Mouse (Mus musculus) thymus, adult 2 months (tissue): ENCODE data around the gene Nanos3. TPM values are rescaled to one million over a fixed set of nuclear protein-coding genes. Genes with fewer than 3 reads are reported as not detected.

Experiments
- DNase-seq: peaks from one replicate; pipeline ENCODE4 v3.0.0; 2021
- H3K27ac ChIP-seq: fragments of 200-500 bp; 2 replicates; pipeline ENCODE4 v1.5.1; 2012; ENCODE audit warnings: low read length, control low read depth; ENCODE audit not compliant: control insufficient read depth, insufficient read depth
- H3K27me3 ChIP-seq: fragments of 200-500 bp; 2 replicates; pipeline ENCODE4 v1.6.1; 2012; ENCODE audit warnings: mild to moderate bottlenecking, low read length, moderate library complexity, mixed read lengths; ENCODE audit not compliant: control insufficient read depth, insufficient read depth
- H3K36me3 ChIP-seq: fragments of 200-500 bp; 2 replicates; pipeline ENCODE4 v1.6.1; 2012; ENCODE audit warnings: mild to moderate bottlenecking, low read length, moderate library complexity; ENCODE audit not compliant: control insufficient read depth, insufficient read depth
- H3K4me1 ChIP-seq: fragments of 200-500 bp; replicated peaks from 2 replicates; pipeline ENCODE4 v1.6.1; 2012; ENCODE audit warnings: low read length; ENCODE audit not compliant: control insufficient read depth, insufficient read depth
- H3K4me3 ChIP-seq: fragments of 200-500 bp; 2 replicates; pipeline ENCODE4 v1.5.1; 2012; ENCODE audit warnings: mild to moderate bottlenecking, low read length, control low read depth, moderate library complexity; ENCODE audit not compliant: control insufficient read depth, insufficient read depth
- CTCF ChIP-seq: fragments of 200-500 bp; IDR thresholded peaks from 2 replicates; pipeline ENCODE4 v1.5.1; 2012; ENCODE audit warnings: mild to moderate bottlenecking, control low read depth, low read length, moderate library complexity, borderline replicate concordance; ENCODE audit not compliant: control insufficient read depth, poor library complexity, insufficient read depth; ENCODE audit errors: extremely low read depth
- POLR2A ChIP-seq: fragments of 200-500 bp; IDR thresholded peaks from 2 replicates; pipeline ENCODE4 v1.6.1; 2012; ENCODE audit warnings: mild to moderate bottlenecking, low read length, control low read depth, moderate library complexity; ENCODE audit not compliant: control insufficient read depth, poor library complexity, insufficient read depth; ENCODE audit errors: extremely low read depth
- WGBS: fragments of 180-500 bp; shearing (Covaris S2); methylation state at CpG from one replicate; pipeline ENCODE4 v1.1.7; 2018; 5-methylcytosine and 5-hydroxymethylcytosine counted together
- polyA plus RNA-seq: library from polyadenylated mRNA; depleted of rRNA; stranded (reverse); fragments of >200 nt; gene quantifications from 2 replicates; pipeline ENCODE4 v1.2.3, GENCODE M21; 2012; rRNA removed

The Nanos3 gene
- polyA plus RNA-seq, 1 experiment, result 8.5 TPM

DNA sequence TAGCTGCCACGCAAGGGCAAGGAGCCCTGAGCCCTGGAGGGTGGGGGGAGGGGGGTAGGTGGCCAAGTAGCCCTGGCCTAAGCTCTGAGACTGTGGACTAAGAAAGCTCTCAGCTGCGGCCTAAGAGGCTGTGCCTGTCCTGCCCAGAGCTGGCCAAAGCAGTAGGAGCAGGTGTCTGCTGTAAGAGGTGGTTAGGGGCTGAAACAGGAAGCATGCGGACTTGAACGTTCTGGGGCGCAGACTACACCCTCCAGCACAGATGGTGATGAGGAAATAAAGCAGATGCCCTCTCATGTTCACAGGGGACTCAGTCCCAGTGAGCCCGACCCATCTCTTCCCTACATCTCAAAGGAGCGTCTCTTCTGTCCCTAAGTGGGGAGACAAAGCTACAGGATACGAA, 52.8 kb downstream of the Nanos3 start:
- Histone ChIP-seq H3K4me1 (peaks cover 34% of the 10 kb centered on the region), H3K4me3 (no peak overlapping the region), H3K27ac (peak overlapping the region; percentile 16; the same call in 1 of the 2 replicates), H3K27me3 (no peaks in the 10 kb centered on the region), H3K36me3 (peaks cover 25% of the 10 kb centered on the region)
- TF ChIP-seq POLR2A (no peak), CTCF (no peak)
- no peak for DNase-seq
- WGBS, result 8% methylated on average over 8 of the region's 8 CpGs

DNA sequence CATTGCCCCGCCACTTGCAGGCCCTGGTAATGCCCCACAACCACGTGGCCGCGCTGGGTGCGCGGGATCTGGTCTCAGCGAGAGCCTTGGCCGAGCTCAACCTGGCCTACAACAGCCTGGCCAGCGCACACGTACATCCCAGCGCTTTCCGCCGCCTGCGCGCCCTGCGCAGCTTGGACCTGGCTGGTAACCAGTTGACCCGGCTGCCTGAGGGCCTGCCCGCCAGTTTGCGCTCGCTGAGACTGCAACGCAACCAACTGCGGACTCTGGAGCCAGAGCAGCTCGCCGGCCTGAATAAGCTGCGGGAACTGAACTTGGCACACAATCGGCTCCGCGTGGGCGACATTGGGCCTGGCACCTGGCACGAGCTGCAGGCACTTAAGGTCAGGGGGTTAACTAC, 54.2 kb downstream of the Nanos3 start:
- WGBS, result 95% methylated on average over 30 of the region's 30 CpGs
- Histone ChIP-seq H3K36me3 (peaks cover 22% of the 10 kb centered on the region), H3K27ac (no peak overlapping the region), H3K27me3 (no peaks in the 10 kb centered on the region), H3K4me3 (no peak overlapping the region), H3K4me1 (peaks cover 48% of the 10 kb centered on the region)
- TF ChIP-seq POLR2A (no peak), CTCF (no peak)
- DNase-seq, result no peak

DNA sequence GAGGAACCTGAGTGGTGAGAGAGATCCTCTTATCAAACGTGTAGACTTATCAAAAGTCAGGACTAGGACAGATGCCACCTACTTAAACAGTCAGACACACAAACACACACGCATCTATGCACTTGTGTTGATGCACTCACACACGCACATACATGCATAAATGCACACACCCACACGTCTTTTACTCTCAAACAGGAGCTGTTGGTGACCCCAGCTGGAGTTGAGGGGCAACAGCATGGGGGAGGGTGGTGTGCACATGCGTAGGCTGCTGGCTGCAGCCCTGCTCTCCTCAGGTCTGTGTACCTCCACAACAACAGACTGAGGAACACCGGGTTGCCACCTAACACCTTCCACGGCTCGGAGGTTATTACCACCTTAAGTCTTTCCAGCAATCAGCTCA, 56.7 kb downstream of the Nanos3 start:
- H3K4me3 ChIP-seq, result no peak overlapping the region
- TF ChIP-seq POLR2A (no peak), CTCF (peak; percentile 37; the same call in 1 of the 2 replicates)
- H3K36me3 ChIP-seq, result peaks cover 4% of the 10 kb centered on the region; the same call in 1 of the 2 replicates
- H3K27me3 ChIP-seq, result no peaks in the 10 kb centered on the region
- no peak overlapping the region for H3K27ac ChIP-seq
- H3K4me1 ChIP-seq, result peaks cover 53% of the 10 kb centered on the region
- 21% methylated on average over 8 of the region's 8 CpGs for WGBS
- DNase-seq, result peak; percentile 61

DNA sequence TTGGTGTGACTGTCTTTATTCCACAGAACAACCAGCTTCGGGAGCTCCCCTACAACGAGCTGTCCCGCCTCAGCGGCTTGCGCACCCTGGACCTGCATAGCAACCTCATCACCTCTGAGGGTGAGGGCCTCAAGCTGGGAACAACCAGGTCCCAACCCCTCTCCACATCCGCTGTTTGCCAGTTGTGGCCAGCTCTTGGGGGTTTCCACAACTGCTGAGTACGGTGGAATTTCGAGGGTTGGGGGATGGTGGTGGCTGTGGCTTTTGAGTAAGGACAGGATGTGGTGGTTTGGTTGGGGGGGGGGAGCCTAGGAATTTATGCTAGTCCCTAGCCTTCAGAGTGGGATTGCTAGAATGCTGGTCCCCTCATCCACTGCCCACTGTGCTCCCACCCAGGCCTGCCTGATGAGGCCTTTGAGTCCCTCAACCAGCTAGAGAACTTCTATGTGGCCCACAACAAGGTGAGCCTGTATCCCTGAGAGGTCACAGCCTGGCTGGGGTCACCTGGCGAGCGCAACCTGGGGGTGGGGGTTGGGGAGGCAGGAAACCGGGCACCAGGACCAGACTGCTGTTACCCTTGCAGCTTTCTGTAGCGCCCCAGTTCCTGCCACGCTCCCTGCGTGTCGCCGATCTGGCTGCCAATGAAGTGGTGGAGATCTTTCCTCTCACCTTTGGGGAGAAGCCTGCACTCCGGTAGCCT, 57.7 kb downstream of the Nanos3 start:
- 2% methylated on average over 17 of the region's 17 CpGs for WGBS
- peak; percentile 66 for DNase-seq
- H3K36me3 ChIP-seq, result no peaks in the 10 kb centered on the region
- TF ChIP-seq POLR2A (no peak), CTCF (no peak)
- H3K27ac ChIP-seq, result peak overlapping the region; percentile 52; the same call in 1 of the 2 replicates
- H3K4me1 ChIP-seq, result peaks cover 46% of the 10 kb centered on the region
- H3K27me3 ChIP-seq, result no peaks in the 10 kb centered on the region
- H3K4me3 ChIP-seq, result peak overlapping the region; percentile 0; the same call in 1 of the 2 replicates

DNA sequence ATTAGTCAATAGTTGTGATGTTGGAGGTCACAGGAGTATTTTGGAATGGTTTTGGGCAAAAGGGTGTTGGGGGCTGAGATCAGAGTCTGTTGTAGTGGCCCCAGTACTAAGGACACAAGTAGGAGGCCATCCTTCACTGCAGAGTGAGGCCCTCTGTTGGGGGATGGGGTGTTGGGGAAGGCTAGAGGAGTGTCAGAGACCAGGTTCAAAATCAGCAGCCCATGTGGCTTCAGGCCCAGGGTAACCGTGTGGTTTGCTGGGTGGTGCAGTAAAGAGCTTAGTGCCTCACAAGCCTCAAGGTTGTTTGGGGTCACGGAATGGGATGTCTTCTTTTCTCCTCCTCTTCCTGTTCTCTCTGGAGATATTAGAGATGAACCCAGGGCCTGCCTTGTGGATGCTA, 58.3 kb downstream of the Nanos3 start:
- H3K4me3 ChIP-seq, result no peak overlapping the region
- peaks cover 39% of the 10 kb centered on the region for H3K4me1 ChIP-seq
- TF ChIP-seq CTCF, result no peak
- no peak for TF ChIP-seq POLR2A
- H3K27ac ChIP-seq, result peak overlapping the region; percentile 52; the same call in 1 of the 2 replicates
- DNase-seq, result no peak
- H3K27me3 ChIP-seq, result no peaks in the 10 kb centered on the region
- 17% methylated on average over 2 of the region's 2 CpGs for WGBS
- H3K36me3 ChIP-seq, result no peaks in the 10 kb centered on the region

DNA sequence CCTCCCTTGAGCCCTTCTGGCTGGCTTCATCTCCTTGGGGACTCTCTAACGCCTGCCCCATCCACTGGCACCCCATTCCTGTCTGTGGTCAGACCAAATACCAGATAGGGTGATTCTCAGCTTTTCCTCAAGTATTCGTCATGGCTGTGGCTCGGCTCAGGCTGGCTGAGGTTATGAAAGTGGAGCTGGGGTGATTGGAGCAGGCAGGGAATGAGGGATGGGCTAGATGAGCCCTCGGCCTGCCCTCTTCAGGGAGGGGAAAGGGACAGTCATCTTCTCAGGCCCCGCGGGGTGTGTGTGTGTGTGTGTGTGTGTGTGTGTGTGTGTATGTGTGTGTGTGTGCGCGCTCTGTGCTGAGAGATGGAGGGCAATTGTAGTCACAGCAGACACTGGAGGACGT, 59.4 kb downstream of the Nanos3 start, which contains the start of gene Podnl1:
TSS of gene Podnl1 (plus strand) at position 334 of the 400 bp plus-strand sequence.
- 69% methylated on average over 9 of the region's 9 CpGs for WGBS
- TF ChIP-seq POLR2A (no peak), CTCF (no peak)
- no peak within 1 kb of the TSS for H3K4me3 ChIP-seq
- peaks cover 38% of the 10 kb centered on the region for H3K4me1 ChIP-seq
- DNase-seq, result no peak
- H3K27ac ChIP-seq, result peak within 1 kb of the TSS; percentile 52; the same call in 1 of the 2 replicates
- no peaks in the 10 kb centered on the region for H3K36me3 ChIP-seq
- H3K27me3 ChIP-seq, result no peaks in the 10 kb centered on the region

Other genes starting within 250 kb of the Nanos3 start
- 0.75 and 1.1 TPM in 2 replicates for gene Gm10644, start 230.0 kb downstream of the Nanos3 start, polyA plus RNA-seq
- gene Asf1b, start 229.7 kb downstream of the Nanos3 start, polyA plus RNA-seq, result 170 and 243 TPM in 2 replicates
- gene Prkaca, start 212.2 kb downstream of the Nanos3 start, polyA plus RNA-seq, result 57.8 and 59.0 TPM in 2 replicates
- 153 and 190 TPM in 2 replicates for gene Samd1, start 187.5 kb downstream of the Nanos3 start, polyA plus RNA-seq
- 1.1 and 1.2 TPM in 2 replicates for gene 1700067K01Rik, start 183.7 kb downstream of the Nanos3 start, polyA plus RNA-seq
- 0.32 and 0.43 TPM in 2 replicates for gene 2210011C24Rik, start 173.0 kb downstream of the Nanos3 start, polyA plus RNA-seq
- 0.32 and 0.43 TPM in 2 replicates for gene Palm3, start 163.7 kb downstream of the Nanos3 start, polyA plus RNA-seq
- gene Il27ra, start 142.6 kb downstream of the Nanos3 start, polyA plus RNA-seq, result 82.6 and 84.0 TPM in 2 replicates
- gene Rln3, start 140.2 kb downstream of the Nanos3 start, polyA plus RNA-seq, result 7.1 and 9.1 TPM in 2 replicates
- gene Gm10643, start 120.1 kb downstream of the Nanos3 start, polyA plus RNA-seq, result 0.36 and 0.45 TPM in 2 replicates
- gene Rfx1, start 118.4 kb downstream of the Nanos3 start, polyA plus RNA-seq, result 76.1 and 88.8 TPM in 2 replicates
- gene Dcaf15, start 80.4 kb downstream of the Nanos3 start, polyA plus RNA-seq, result 190 and 211 TPM in 2 replicates
- gene Podnl1, start 59.2 kb downstream of the Nanos3 start, polyA plus RNA-seq, result 6.6 and 7.7 TPM in 2 replicates
- gene Cc2d1a, start 37.3 kb downstream of the Nanos3 start, polyA plus RNA-seq, result 49.8 and 54.6 TPM in 2 replicates
- gene 4930432K21Rik, start 37.2 kb downstream of the Nanos3 start, polyA plus RNA-seq, result 1.9 and 2.4 TPM in 2 replicates
- gene Zswim4, start 51.8 kb upstream of the Nanos3 start, polyA plus RNA-seq, result 53.0 and 59.0 TPM in 2 replicates
- gene D8Ertd738e, start 64.5 kb upstream of the Nanos3 start, polyA plus RNA-seq, result 159 and 193 TPM in 2 replicates
- 89.6 and 107 TPM in 2 replicates for gene Mri1, start 72.1 kb upstream of the Nanos3 start, polyA plus RNA-seq
- gene Ccdc130, start 85.2 kb upstream of the Nanos3 start, polyA plus RNA-seq, result 63.1 and 65.3 TPM in 2 replicates
- 10.5 and 26.3 TPM in 2 replicates for gene Cacna1a, start 203.2 kb upstream of the Nanos3 start, polyA plus RNA-seq